Mouse (Mus musculus): ENCODE results near the gene Sipa1. TPM values are rescaled to one million over a fixed set of nuclear protein-coding genes. Genes with fewer than 3 reads are reported as not detected.

Gene Sipa1
- polyA plus RNA-seq, 1 experiment = 417 TPM

- no peaks in the 10 kb centered on the region for H3K4me1 ChIP-seq (ENCODE audit: control insufficient read depth, insufficient read depth, insufficient read length)
- no peak for TF ChIP-seq CTCF (IDR thresholded peaks at IDR 0.05; ENCODE audit: extremely low read depth, insufficient read depth, insufficient read length, insufficient replicate concordance)
- WGBS = 56% methylated on average over 5 of the region's 5 CpGs
- no peaks in the 10 kb centered on the region for H3K36me3 ChIP-seq (ENCODE audit: control insufficient read depth, insufficient read depth, low read length)
- H3K4me3 ChIP-seq (ENCODE audit: extremely low read depth, insufficient read depth, insufficient read length) = no peak overlapping the region
- no peak overlapping the region for H3K27ac ChIP-seq (ENCODE audit: insufficient read depth, low read length)
- no peak for DNase-seq (ENCODE audit: low read depth in 1 of 2, low spot score in 2 of 2)
- H3K27me3 ChIP-seq (ENCODE audit: control insufficient read depth, insufficient read depth, low read length) = no peaks in the 10 kb centered on the region
These were observed 41.6 kb downstream of the Sipa1 start for GRCm38 (mm10) chr19:5621884-5622283.

GRCm38 (mm10) chr19:5620007-5620406 is 43.5 kb downstream of the Sipa1 start:
- no peaks in the 10 kb centered on the region for H3K4me1 ChIP-seq (ENCODE audit: control insufficient read depth, insufficient read depth, insufficient read length)
- no peak overlapping the region for H3K27ac ChIP-seq (ENCODE audit: insufficient read depth, low read length)
- no peak for DNase-seq (ENCODE audit: low read depth in 1 of 2, low spot score in 2 of 2)
- H3K27me3 ChIP-seq (ENCODE audit: control insufficient read depth, insufficient read depth, low read length) = no peaks in the 10 kb centered on the region
- no peak overlapping the region for H3K4me3 ChIP-seq (ENCODE audit: extremely low read depth, insufficient read depth, insufficient read length)
- H3K36me3 ChIP-seq (ENCODE audit: control insufficient read depth, insufficient read depth, low read length) = no peaks in the 10 kb centered on the region
- 72% methylated on average over 4 of the region's 4 CpGs for WGBS
- no peak for TF ChIP-seq CTCF (IDR thresholded peaks at IDR 0.05; ENCODE audit: extremely low read depth, insufficient read depth, insufficient read length, insufficient replicate concordance)
- TF ChIP-seq POLR2A (IDR thresholded peaks at IDR 0.05; ENCODE audit: low read depth, low read length) = no peak

- no peaks in the 10 kb centered on the region for H3K27me3 ChIP-seq (ENCODE audit: control insufficient read depth, insufficient read depth, low read length)
- no peak overlapping the region for H3K4me3 ChIP-seq (ENCODE audit: extremely low read depth, insufficient read depth, insufficient read length)
- no peak for DNase-seq (ENCODE audit: low read depth in 1 of 2, low spot score in 2 of 2)
- H3K4me1 ChIP-seq (ENCODE audit: control insufficient read depth, insufficient read depth, insufficient read length) = peaks cover 2% of the 10 kb centered on the region; the same call in 1 of the 2 replicates
- no peaks in the 10 kb centered on the region for H3K36me3 ChIP-seq (ENCODE audit: control insufficient read depth, insufficient read depth, low read length)
- H3K27ac ChIP-seq (ENCODE audit: insufficient read depth, low read length) = no peak overlapping the region
- TF ChIP-seq CTCF (IDR thresholded peaks at IDR 0.05; ENCODE audit: extremely low read depth, insufficient read depth, insufficient read length, insufficient replicate concordance) (no peak), POLR2A (IDR thresholded peaks at IDR 0.05; ENCODE audit: low read depth, low read length) (no peak)
- WGBS = 92% methylated on average over 2 of the region's 2 CpGs
These were observed 48.6 kb downstream of the Sipa1 start for GRCm38 (mm10) chr19:5614953-5615352.

- Histone ChIP-seq H3K4me1 (ENCODE audit: control insufficient read depth, insufficient read depth, insufficient read length) (peaks cover 4% of the 10 kb centered on the region), H3K36me3 (ENCODE audit: control insufficient read depth, insufficient read depth, low read length) (peaks cover 4% of the 10 kb centered on the region; the same call in 1 of the 2 replicates), H3K4me3 (ENCODE audit: extremely low read depth, insufficient read depth, insufficient read length) (no peak overlapping the region), H3K27ac (ENCODE audit: insufficient read depth, low read length) (no peak overlapping the region), H3K27me3 (ENCODE audit: control insufficient read depth, insufficient read depth, low read length) (no peaks in the 10 kb centered on the region)
- 64% methylated on average over 3 of the region's 3 CpGs for WGBS
- no peak for TF ChIP-seq CTCF (IDR thresholded peaks at IDR 0.05; ENCODE audit: extremely low read depth, insufficient read depth, insufficient read length, insufficient replicate concordance)
- no peak for TF ChIP-seq POLR2A (IDR thresholded peaks at IDR 0.05; ENCODE audit: low read depth, low read length)
- DNase-seq (ENCODE audit: low read depth in 1 of 2, low spot score in 2 of 2) = no peak
These were observed 50.6 kb downstream of the Sipa1 start for GRCm38 (mm10) chr19:5612762-5613411.

GRCm38 (mm10) chr19:5611973-5612372 is 51.5 kb downstream of the Sipa1 start:
- DNase-seq (ENCODE audit: low read depth in 1 of 2, low spot score in 2 of 2) = no peak
- Histone ChIP-seq H3K36me3 (ENCODE audit: control insufficient read depth, insufficient read depth, low read length) (peaks cover 7% of the 10 kb centered on the region), H3K4me1 (ENCODE audit: control insufficient read depth, insufficient read depth, insufficient read length) (peaks cover 4% of the 10 kb centered on the region), H3K27ac (ENCODE audit: insufficient read depth, low read length) (no peak overlapping the region), H3K27me3 (ENCODE audit: control insufficient read depth, insufficient read depth, low read length) (no peaks in the 10 kb centered on the region), H3K4me3 (ENCODE audit: extremely low read depth, insufficient read depth, insufficient read length) (no peak overlapping the region)
- 94% methylated on average over 1 of the region's 1 CpGs for WGBS
- TF ChIP-seq POLR2A (IDR thresholded peaks at IDR 0.05; ENCODE audit: low read depth, low read length) (no peak), CTCF (IDR thresholded peaks at IDR 0.05; ENCODE audit: extremely low read depth, insufficient read depth, insufficient read length, insufficient replicate concordance) (no peak)

- peak within 1 kb of the TSS; percentile 96 for H3K27ac ChIP-seq (ENCODE audit: insufficient read depth, low read length)
- peak; percentile 84 to 85 for DNase-seq (ENCODE audit: low read depth in 1 of 2, low spot score in 2 of 2)
- peaks cover 16% of the 10 kb centered on the region for H3K36me3 ChIP-seq (ENCODE audit: control insufficient read depth, insufficient read depth, low read length)
- TF ChIP-seq CTCF (IDR thresholded peaks at IDR 0.05; ENCODE audit: extremely low read depth, insufficient read depth, insufficient read length, insufficient replicate concordance) = no peak
- peak; percentile 25 for TF ChIP-seq POLR2A (IDR thresholded peaks at IDR 0.05; ENCODE audit: low read depth, low read length)
- H3K4me1 ChIP-seq (ENCODE audit: control insufficient read depth, insufficient read depth, insufficient read length) = peaks cover 4% of the 10 kb centered on the region
- H3K4me3 ChIP-seq (ENCODE audit: extremely low read depth, insufficient read depth, insufficient read length) = peak within 1 kb of the TSS; percentile 83
- under 1% methylated on average over 52 of the region's 55 CpGs for WGBS
- no peaks in the 10 kb centered on the region for H3K27me3 ChIP-seq (ENCODE audit: control insufficient read depth, insufficient read depth, low read length)
These were observed 53.7 kb downstream of the Sipa1 start, which contains the start of gene Kat5 for GRCm38 (mm10) chr19:5609547-5610404. Gene Kat5 (minus strand): TSS chr19:5610237.
